Mouse (Mus musculus) lung, adult 2 months (tissue): ENCODE measurements at regions not wholly inside any gene's neighbourhood (a gene's known extent, or its start where the extent isn't known, plus 50 kb on each side); places are given as distances from the start of the nearest gene placed in this dataset.

Experiments
- CTCF ChIP-seq: fragments of 200-500 bp; IDR thresholded peaks from 2 replicates; pipeline ENCODE4 v1.5.1; 2011; ENCODE audit warnings: mild to moderate bottlenecking, low read length, control low read depth; ENCODE audit not compliant: insufficient read depth
- POLR2A ChIP-seq: fragments of 200-500 bp; IDR thresholded peaks from 2 replicates; pipeline ENCODE4 v1.6.1; 2011; ENCODE audit warnings: low read depth, mild to moderate bottlenecking, control low read depth, low read length, borderline replicate concordance; ENCODE audit errors: extremely low read depth

DNA sequence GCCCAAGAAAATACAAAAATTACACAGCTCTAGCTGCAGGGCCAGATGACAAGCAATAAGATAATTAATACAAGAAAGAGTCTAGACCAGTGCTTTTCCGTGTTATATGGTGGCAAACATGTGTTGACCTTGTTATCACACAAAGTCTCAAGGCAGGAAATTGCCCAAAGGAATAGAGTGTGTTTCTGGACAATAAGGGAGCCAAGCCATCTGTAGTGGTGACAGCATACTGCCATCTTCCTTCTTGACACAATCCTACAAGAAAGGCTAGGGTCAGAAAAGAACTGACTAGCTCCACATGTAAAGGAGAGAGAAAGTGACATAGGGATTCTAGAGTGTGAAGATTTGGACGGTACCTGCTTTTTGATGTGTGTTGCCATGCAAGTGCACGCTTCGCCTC is 289.0 kb downstream of the Ice1 start:
- no peak for TF ChIP-seq CTCF
- TF ChIP-seq POLR2A, result no peak
